Mouse (Mus musculus) MEL (cell line): ENCODE results near the gene Slc29a3. TPM values are rescaled to one million over a fixed set of nuclear protein-coding genes. Genes with fewer than 3 reads are reported as not detected.

Experiments
- DNase-seq: peaks from one replicate; pipeline ENCODE4 v3.0.0; 2011; ENCODE audit warnings: low read depth, low spot score
- H3K27ac ChIP-seq: 2 replicates; pipeline ENCODE4 v1.5.1; 2012; ENCODE audit warnings: low read depth, mild to moderate bottlenecking, control low read depth, low read length, moderate library complexity; ENCODE audit not compliant: control insufficient read depth
- H3K27me3 ChIP-seq, 2 experiments: fragments of 150-350 bp in 1 of 2; sonication (generic) in 1 of 2; 2 replicates each; pipeline ENCODE4 v1.6.1; 2012; ENCODE audit warnings: low read length in 2 of 2, mild to moderate bottlenecking in 2 of 2, improper control_type of control experiment in 1 of 2, moderate library complexity in 1 of 2; ENCODE audit not compliant: insufficient read depth in 2 of 2, control insufficient read depth in 1 of 2
- H3K36me3 ChIP-seq, 2 experiments: 2 replicates each; pipeline ENCODE4 v1.6.1; 2012 to 2014; ENCODE audit warnings: low read length in 2 of 2, improper control_type of control experiment in 1 of 2, inconsistent platforms in 1 of 2, mild to moderate bottlenecking in 1 of 2; ENCODE audit not compliant: insufficient read depth in 2 of 2, control insufficient read depth in 1 of 2
- H3K4me1 ChIP-seq, 2 experiments: fragments of 150-350 bp in 1 of 2; sonication (generic) in 1 of 2; 2 replicates each; pipeline ENCODE4 v1.6.1; 2012; ENCODE audit warnings: low read length in 2 of 2, improper control_type of control experiment in 1 of 2, mild to moderate bottlenecking in 1 of 2; ENCODE audit not compliant: insufficient read depth in 2 of 2, control insufficient read depth in 1 of 2
- H3K4me3 ChIP-seq, 2 experiments: fragments of 150-350 bp in 1 of 2; sonication (generic) in 1 of 2; 2 replicates each; pipeline ENCODE4 v1.5.1; 2012; ENCODE audit warnings: low read depth in 2 of 2, low read length in 2 of 2, mild to moderate bottlenecking in 2 of 2, moderate library complexity in 2 of 2, control low read depth in 1 of 2, improper control_type of control experiment in 1 of 2; ENCODE audit not compliant: control insufficient read depth in 1 of 2, insufficient read depth in 1 of 2
- H3K79me2 ChIP-seq: 2 replicates; pipeline ENCODE4 v1.6.1; 2012; ENCODE audit warnings: mild to moderate bottlenecking, low read length, moderate library complexity; ENCODE audit not compliant: control insufficient read depth, poor library complexity, insufficient read depth
- H3K9ac ChIP-seq: 2 replicates; pipeline ENCODE4 v1.6.1; 2012; ENCODE audit warnings: low read depth, mild to moderate bottlenecking, control low read depth, low read length, moderate library complexity; ENCODE audit not compliant: control insufficient read depth, poor library complexity, severe bottlenecking
- H3K9me3 ChIP-seq: fragments of 150-350 bp; sonication (generic); replicated peaks from 2 replicates; pipeline ENCODE4 v1.6.1; 2012; ENCODE audit warnings: mild to moderate bottlenecking, low read length, improper control_type of control experiment, moderate library complexity; ENCODE audit not compliant: insufficient read depth
- ELF1 ChIP-seq: IDR thresholded peaks from 2 replicates; pipeline ENCODE4 v1.6.1; 2014; ENCODE audit warnings: low read depth, mild to moderate bottlenecking, inconsistent platforms, low read length, improper control_type of control experiment, moderate library complexity
- ETS1 ChIP-seq: IDR thresholded peaks from 2 replicates; pipeline ENCODE4 v1.6.1; 2012; ENCODE audit warnings: low read depth, mild to moderate bottlenecking, inconsistent platforms, low read length, improper control_type of control experiment, moderate library complexity
- GATA1 ChIP-seq: IDR thresholded peaks from 2 replicates; pipeline ENCODE4 v1.6.1; 2011; ENCODE audit warnings: low read depth, low read length, improper control_type of control experiment
- HCFC1 ChIP-seq: IDR thresholded peaks from 2 replicates; pipeline ENCODE4 v1.6.1; 2012; ENCODE audit warnings: low read depth, mild to moderate bottlenecking, inconsistent platforms, low read length, improper control_type of control experiment, moderate library complexity
- JUND ChIP-seq: IDR thresholded peaks from 2 replicates; pipeline ENCODE4 v1.6.1; 2011; ENCODE audit warnings: low read depth, mild to moderate bottlenecking, improper control_type of control experiment, low read length
- MAFK ChIP-seq: IDR thresholded peaks from 2 replicates; pipeline ENCODE4 v1.6.1; 2011; ENCODE audit warnings: low read depth, mild to moderate bottlenecking, low read length, improper control_type of control experiment, borderline replicate concordance
- MEF2A ChIP-seq: IDR thresholded peaks from 2 replicates; pipeline ENCODE4 v1.6.1; 2014; ENCODE audit warnings: low read depth, mild to moderate bottlenecking, inconsistent platforms, low read length, improper control_type of control experiment; ENCODE audit not compliant: poor library complexity, insufficient replicate concordance, severe bottlenecking; ENCODE audit errors: extremely low read depth
- MXI1 ChIP-seq: IDR thresholded peaks from 2 replicates; pipeline ENCODE4 v1.6.1; 2011; ENCODE audit warnings: mild to moderate bottlenecking, low read depth, low read length, improper control_type of control experiment
- MYB ChIP-seq: IDR thresholded peaks from 2 replicates; pipeline ENCODE4 v1.6.1; 2011; ENCODE audit warnings: mild to moderate bottlenecking, low read depth, low read length, improper control_type of control experiment
- POLR2A ChIP-seq, 2 experiments: IDR thresholded peaks; 2 replicates each; pipeline ENCODE4 v1.6.1; 2011 to 2012; ENCODE audit warnings: low read length in 2 of 2, mild to moderate bottlenecking in 2 of 2, control low read depth in 1 of 2, improper control_type of control experiment in 1 of 2, low read depth in 1 of 2, moderate library complexity in 1 of 2; ENCODE audit not compliant: control insufficient read depth in 1 of 2, insufficient read depth in 1 of 2, poor library complexity in 1 of 2
- POLR2AphosphoS2 ChIP-seq: IDR thresholded peaks from 2 replicates; pipeline ENCODE4 v1.6.1; 2011; ENCODE audit warnings: low read length, improper control_type of control experiment
- SIN3A ChIP-seq: IDR thresholded peaks from 2 replicates; pipeline ENCODE4 v1.6.1; 2012; ENCODE audit warnings: low read length, improper control_type of control experiment, inconsistent platforms
- TAL1 ChIP-seq: IDR thresholded peaks from 2 replicates; pipeline ENCODE4 v1.6.1; 2012; ENCODE audit warnings: mild to moderate bottlenecking, inconsistent platforms, low read length, moderate library complexity, mixed read lengths
- TCF12 ChIP-seq: IDR thresholded peaks from 2 replicates; pipeline ENCODE4 v1.6.1; 2014; ENCODE audit warnings: low read depth, mild to moderate bottlenecking, inconsistent platforms, low read length, improper control_type of control experiment, moderate library complexity
- UBTF ChIP-seq: IDR thresholded peaks from 2 replicates; pipeline ENCODE4 v1.6.1; 2012; ENCODE audit warnings: low read depth, mild to moderate bottlenecking, inconsistent platforms, low read length, improper control_type of control experiment, moderate library complexity, borderline replicate concordance; ENCODE audit not compliant: insufficient read depth
- USF1 ChIP-seq: IDR thresholded peaks from 2 replicates; pipeline ENCODE4 v1.6.1; 2014; ENCODE audit warnings: low read depth, mild to moderate bottlenecking, inconsistent platforms, low read length, improper control_type of control experiment, moderate library complexity
- ZKSCAN1 ChIP-seq: IDR thresholded peaks from 2 replicates; pipeline ENCODE4 v1.6.1; 2012; ENCODE audit warnings: low read depth, mild to moderate bottlenecking, inconsistent platforms, low read length, improper control_type of control experiment, moderate library complexity
- ZMIZ1 ChIP-seq: IDR thresholded peaks from 2 replicates; pipeline ENCODE4 v1.6.1; 2012; ENCODE audit warnings: low read depth, mild to moderate bottlenecking, inconsistent platforms, low read length, improper control_type of control experiment, moderate library complexity
- polyA plus RNA-seq, 2 experiments: library from polyadenylated mRNA; stranded (reverse) in 1 of 2; unstranded in 1 of 2; fragments of >175 nt in 1 of 2; fragments of >200 nt in 1 of 2; gene quantifications; 2 replicates each; pipeline versions ENCODE4 v1.2.1 to v1.2.4; 2012; ENCODE audit warnings: low replicate concordance in 2 of 2, low read depth in 1 of 2; ENCODE audit not compliant: insufficient read length in 2 of 2, insufficient read depth in 1 of 2, missing spikeins in 1 of 2
- total RNA-seq: library from RNA; depleted of rRNA; stranded (reverse); fragments of 300-350 nt; gene quantifications from 2 replicates; pipeline ENCODE4 v1.2.3, GENCODE M21; 2012

Slc29a3 gene
- total and polyA plus RNA-seq, 3 experiments: 2.4 to 46.0 (median 7.7) TPM

GRCm38 (mm10) chr10:60732397-60732861 is 20.2 kb downstream of the Slc29a3 start:
- H3K36me3 ChIP-seq: no peaks in the 10 kb centered on the region
- no peak overlapping the region for H3K9ac ChIP-seq
- no peak for DNase-seq
- H3K4me1 ChIP-seq: peaks cover 0 to 4% of the 10 kb centered on the region in 2 experiments; a peak in 2 of 4 replicates
- H3K27ac ChIP-seq: no peak overlapping the region
- H3K27me3 ChIP-seq: no peaks in the 10 kb centered on the region
- TF ChIP-seq HCFC1: no peak
- no peak for TF ChIP-seq GATA1
- no peak for TF ChIP-seq UBTF
- no peak for TF ChIP-seq ZMIZ1
- no peak for TF ChIP-seq MEF2A
- TF ChIP-seq POLR2A (IDR thresholded peaks at IDR 0.05; ENCODE audit: control insufficient read depth in 1 of 2, insufficient read depth in 1 of 2, low read depth in 1 of 2, low read length in 2 of 2, poor library complexity in 1 of 2): no peak
- TF ChIP-seq MYB: no peak
- TF ChIP-seq SIN3A: no peak
- no peak for TF ChIP-seq MXI1
- TF ChIP-seq MAFK: no peak
- TF ChIP-seq TCF12: no peak
- TF ChIP-seq ZKSCAN1: no peak
- no peak for TF ChIP-seq ELF1
- no peak for TF ChIP-seq POLR2AphosphoS2
- H3K4me3 ChIP-seq: no peak overlapping the region
- no peaks in the 10 kb centered on the region for H3K9me3 ChIP-seq
- H3K79me2 ChIP-seq: no peaks in the 10 kb centered on the region

GRCm38 (mm10) chr10:60731742-60732141 is 20.9 kb downstream of the Slc29a3 start:
- Histone ChIP-seq H3K27ac (no peak overlapping the region), H3K27me3 (no peaks in the 10 kb centered on the region), H3K79me2 (no peaks in the 10 kb centered on the region), H3K4me3 (no peak overlapping the region), H3K9ac (no peak overlapping the region), H3K9me3 (no peaks in the 10 kb centered on the region), H3K36me3 (no peaks in the 10 kb centered on the region), H3K4me1 (peaks cover 0 to 4% of the 10 kb centered on the region in 2 experiments; a peak in 2 of 4 replicates)
- TF ChIP-seq HCFC1 (no peak), JUND (no peak), ETS1 (no peak), USF1 (no peak), TAL1 (no peak)
- DNase-seq: no peak
